Mouse (Mus musculus) stomach, embryonic 16.5 days (tissue): ENCODE data around the gene Ephb6. TPM values are rescaled to one million over a fixed set of nuclear protein-coding genes. Genes with fewer than 3 reads are reported as not detected.

Source experiments
- ATAC-seq: fragments of 200-750 bp; cut with Nextera tagmentation; 2 replicates; pipeline ENCODE4 v1.8.0; 2017; ENCODE audit warnings: moderate number of reproducible peaks, moderate TSS enrichment; ENCODE audit not compliant: insufficient read depth, low FRiP score
- H3K27ac ChIP-seq: fragments of 300-500 bp; sonication (generic); 2 replicates; pipeline ENCODE4 v1.5.1; 2014; ENCODE audit warnings: low read length
- H3K27me3 ChIP-seq: fragments of 300-500 bp; sonication (generic); 2 replicates; pipeline ENCODE4 v1.6.1; 2014; ENCODE audit warnings: low read length, control low read depth, mixed read lengths; ENCODE audit not compliant: control insufficient read depth, insufficient read depth
- H3K36me3 ChIP-seq: fragments of 300-500 bp; sonication (generic); 2 replicates; pipeline ENCODE4 v1.6.1; 2014; ENCODE audit warnings: low read length; ENCODE audit not compliant: control insufficient read depth, insufficient read depth
- H3K4me1 ChIP-seq: fragments of 300-500 bp; sonication (generic); 2 replicates; pipeline ENCODE4 v1.6.1; 2014; ENCODE audit warnings: low read length, control low read depth, mixed read lengths; ENCODE audit not compliant: control insufficient read depth, insufficient read depth
- H3K4me2 ChIP-seq: fragments of 300-500 bp; sonication (generic); 2 replicates; pipeline ENCODE4 v1.6.1; 2014; ENCODE audit warnings: low read depth, low read length, mixed read lengths
- H3K4me3 ChIP-seq: fragments of 300-500 bp; sonication (generic); replicated peaks from 2 replicates; pipeline ENCODE4 v1.5.1; 2014; ENCODE audit warnings: mild to moderate bottlenecking, low read length
- H3K9ac ChIP-seq: fragments of 300-500 bp; sonication (generic); 2 replicates; pipeline ENCODE4 v1.6.1; 2014; ENCODE audit warnings: low read length
- H3K9me3 ChIP-seq: fragments of 300-500 bp; sonication (generic); replicated peaks from 2 replicates; pipeline ENCODE4 v1.6.1; 2016; ENCODE audit warnings: low read length, control low read depth; ENCODE audit not compliant: control insufficient read depth
- WGBS: fragments of 180-500 bp; shearing (Covaris S2); extraction: QIAGEN DNeasy Blood & Tissue Kit; methylation state at CpG from one replicate; pipeline ENCODE4 v1.1.7; 2014; 5-methylcytosine and 5-hydroxymethylcytosine counted together
- polyA plus RNA-seq: library from polyadenylated mRNA; unstranded; fragments of >200 nt; fragmentation: Nextera tagmentation; extraction: Ambion mirVana; gene quantifications from 2 replicates; pipeline ENCODE4 v1.2.1, GENCODE M21; 2015

Ephb6 gene
- polyA plus RNA-seq, 1 experiment from 2014 or later = 11.0 TPM

- no peak overlapping the region for H3K9ac ChIP-seq
- ATAC-seq = no peak
- WGBS = 85% methylated on average over 4 of the region's 4 CpGs
- H3K4me3 ChIP-seq = no peak overlapping the region
- H3K27ac ChIP-seq = no peak overlapping the region
- no peak overlapping the region for H3K4me2 ChIP-seq
- H3K4me1 ChIP-seq = no peaks in the 10 kb centered on the region
- H3K27me3 ChIP-seq = no peaks in the 10 kb centered on the region
- no peaks in the 10 kb centered on the region for H3K36me3 ChIP-seq
- no peaks in the 10 kb centered on the region for H3K9me3 ChIP-seq
Observed at GRCm38 (mm10) chr6:41566965-41567364, 38.3 kb upstream of the Ephb6 start.

- no peak for ATAC-seq
- Histone ChIP-seq H3K4me3 (no peak overlapping the region), H3K27ac (no peak overlapping the region), H3K36me3 (no peaks in the 10 kb centered on the region), H3K9ac (no peak overlapping the region), H3K9me3 (no peaks in the 10 kb centered on the region), H3K4me1 (no peaks in the 10 kb centered on the region), H3K27me3 (no peaks in the 10 kb centered on the region), H3K4me2 (no peak overlapping the region)
- WGBS = 82% methylated on average over 3 of the region's 3 CpGs
Observed at GRCm38 (mm10) chr6:41569078-41569477, 36.2 kb upstream of the Ephb6 start.

DNA sequence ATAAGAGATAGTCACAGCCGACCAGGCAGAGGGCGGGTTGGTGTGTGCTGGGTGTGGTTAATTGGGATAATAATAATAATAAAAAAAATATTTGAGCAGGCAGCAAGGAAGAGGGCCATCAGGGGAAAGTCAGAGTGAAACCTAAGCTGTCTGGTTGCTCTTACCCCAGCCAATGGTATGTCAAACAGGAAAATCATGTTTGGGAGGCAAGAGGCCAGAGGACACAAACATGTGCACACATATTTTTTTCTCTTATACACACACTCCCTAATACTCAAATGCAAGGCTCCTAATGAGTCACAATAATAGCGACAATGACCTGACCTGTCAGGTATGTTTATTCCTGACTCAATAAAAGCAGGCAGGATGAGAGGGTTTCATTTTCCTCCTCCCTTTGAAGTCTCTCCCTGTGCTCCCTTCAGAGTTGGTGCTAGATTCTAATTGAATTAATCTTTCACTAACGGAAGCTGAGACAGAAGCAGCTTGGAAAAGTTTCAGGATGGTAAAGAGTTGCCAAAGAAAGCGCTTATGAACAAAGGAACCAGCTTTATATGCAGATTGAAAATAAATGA lies 28.7 kb upstream of the Ephb6 start:
- Histone ChIP-seq H3K27ac (peak overlapping the region; percentile 81), H3K9ac (no peak overlapping the region), H3K9me3 (no peaks in the 10 kb centered on the region), H3K27me3 (no peaks in the 10 kb centered on the region), H3K4me1 (no peaks in the 10 kb centered on the region), H3K36me3 (no peaks in the 10 kb centered on the region), H3K4me3 (no peak overlapping the region), H3K4me2 (no peak overlapping the region)
- 36% methylated on average over 5 of the region's 5 CpGs for WGBS
- peak; percentile 72 for ATAC-seq

DNA sequence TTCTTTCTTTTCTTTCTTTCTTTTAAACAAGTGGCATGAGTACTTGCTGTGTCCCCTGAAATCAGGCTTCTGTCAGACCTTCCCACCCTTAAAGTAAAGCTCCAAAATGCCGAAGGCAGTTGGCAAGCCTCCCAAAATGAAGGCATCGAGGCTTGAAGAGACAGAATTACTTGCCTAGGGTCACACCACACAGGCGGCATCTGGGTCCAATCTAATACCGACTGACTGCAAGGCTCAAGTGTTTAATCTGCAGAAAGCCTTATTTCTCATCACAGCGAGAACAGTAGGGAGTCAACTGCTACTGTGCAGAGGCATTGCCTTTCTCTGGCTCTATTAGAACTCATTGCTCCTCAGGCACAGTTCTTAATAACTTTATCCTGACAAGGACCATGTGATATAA lies 28.0 kb upstream of the Ephb6 start:
- peak overlapping the region; percentile 21 for H3K27ac ChIP-seq
- H3K9me3 ChIP-seq = no peaks in the 10 kb centered on the region
- H3K36me3 ChIP-seq = no peaks in the 10 kb centered on the region
- WGBS = 56% methylated on average over 5 of the region's 5 CpGs
- H3K9ac ChIP-seq = no peak overlapping the region
- H3K4me3 ChIP-seq = no peak overlapping the region
- no peaks in the 10 kb centered on the region for H3K27me3 ChIP-seq
- ATAC-seq = no peak
- no peak overlapping the region for H3K4me2 ChIP-seq
- H3K4me1 ChIP-seq = no peaks in the 10 kb centered on the region

DNA sequence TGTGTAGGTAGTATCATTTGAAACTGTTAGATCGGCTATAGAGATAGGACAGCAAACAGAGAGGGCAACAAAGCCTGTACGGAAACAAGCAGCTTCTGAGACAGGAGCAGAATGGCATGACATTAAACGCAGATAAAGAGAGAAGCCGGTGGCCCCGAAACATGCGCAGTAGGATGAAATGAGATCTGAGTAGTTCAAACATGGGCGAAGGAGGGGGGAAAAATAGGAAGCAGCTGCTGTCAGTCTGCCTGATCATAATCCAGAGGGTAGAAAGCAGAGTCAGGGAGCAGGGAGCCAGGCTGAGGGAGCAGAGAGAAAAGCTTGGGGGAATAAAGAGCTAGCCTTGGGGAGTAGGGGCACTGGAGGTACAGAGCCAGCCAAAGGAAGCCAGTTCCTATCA lies 24.0 kb upstream of the Ephb6 start:
- Histone ChIP-seq H3K9me3 (no peaks in the 10 kb centered on the region), H3K9ac (no peak overlapping the region), H3K27me3 (no peaks in the 10 kb centered on the region), H3K27ac (no peak overlapping the region), H3K4me3 (no peak overlapping the region), H3K4me1 (no peaks in the 10 kb centered on the region), H3K36me3 (no peaks in the 10 kb centered on the region), H3K4me2 (no peak overlapping the region)
- WGBS = 48% methylated on average over 7 of the region's 7 CpGs
- ATAC-seq = no peak

- no peaks in the 10 kb centered on the region for H3K9me3 ChIP-seq
- WGBS = 89% methylated on average over 1 of the region's 1 CpGs
- no peaks in the 10 kb centered on the region for H3K27me3 ChIP-seq
Observed at GRCm38 (mm10) chr6:41582189-41582588, 23.1 kb upstream of the Ephb6 start.

GRCm38 (mm10) chr6:41604401-41605050 lies 756 bp upstream of the Ephb6 start:
- Histone ChIP-seq H3K27me3 (no peaks in the 10 kb centered on the region), H3K9ac (peak overlapping the region; percentile 86), H3K9me3 (no peaks in the 10 kb centered on the region), H3K27ac (peak overlapping the region; percentile 85), H3K4me3 (peak overlapping the region; percentile 83), H3K36me3 (no peaks in the 10 kb centered on the region), H3K4me1 (0 out of 2 replicates have a peak, but pooled peaks cover 3% of the 10 kb centered on the region), H3K4me2 (peak overlapping the region; percentile 98)
- WGBS = under 1% methylated on average over 23 of the region's 23 CpGs
- peak; percentile 51 for ATAC-seq

More at GRCm38 (mm10) chr6:41582189-41582588, 23.1 kb upstream of the Ephb6 start:
- no peak for ATAC-seq
- H3K36me3 ChIP-seq = no peaks in the 10 kb centered on the region
- H3K4me2 ChIP-seq = no peak overlapping the region
- H3K4me1 ChIP-seq = no peaks in the 10 kb centered on the region
- H3K4me3 ChIP-seq = no peak overlapping the region
- no peak overlapping the region for H3K9ac ChIP-seq
- H3K27ac ChIP-seq = no peak overlapping the region

GRCm38 (mm10) chr6:41605794-41606104 lies 467 bp downstream of the Ephb6 start:
- under 1% methylated on average over 7 of the region's 7 CpGs for WGBS

DNA sequence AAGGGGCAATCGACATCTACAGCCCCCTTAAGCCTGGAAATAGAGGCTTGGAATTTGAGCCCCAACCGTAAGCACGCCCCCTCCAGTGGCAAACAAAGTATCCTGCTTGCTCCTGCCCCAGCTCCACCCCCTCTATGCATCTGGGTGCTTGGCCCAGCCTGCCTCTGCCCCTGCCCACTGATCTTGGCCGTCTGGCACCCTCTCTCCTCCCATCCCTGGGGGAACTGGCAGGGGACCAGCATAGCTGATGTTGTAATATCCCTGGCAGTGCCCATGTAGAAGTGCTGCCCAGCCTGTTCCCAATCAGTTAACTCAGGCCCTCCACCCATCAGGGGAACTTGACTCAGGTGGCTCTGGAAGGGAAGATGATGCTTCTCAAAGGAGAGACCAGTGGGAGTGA lies 932 bp downstream of the Ephb6 start:
- no peak for ATAC-seq
- peak overlapping the region; percentile 98 for H3K4me2 ChIP-seq
- 21% methylated on average over 4 of the region's 4 CpGs for WGBS
- H3K9ac ChIP-seq = no peak overlapping the region
- H3K27ac ChIP-seq = no peak overlapping the region
- no peaks in the 10 kb centered on the region for H3K36me3 ChIP-seq
- 0 out of 2 replicates have a peak, but pooled peaks cover 3% of the 10 kb centered on the region for H3K4me1 ChIP-seq
- no peaks in the 10 kb centered on the region for H3K27me3 ChIP-seq
- peak overlapping the region; percentile 83 for H3K4me3 ChIP-seq
- H3K9me3 ChIP-seq = no peaks in the 10 kb centered on the region

More at GRCm38 (mm10) chr6:41605794-41606104, 467 bp downstream of the Ephb6 start:
- no peaks in the 10 kb centered on the region for H3K27me3 ChIP-seq
- peak overlapping the region; percentile 86 for H3K9ac ChIP-seq
- H3K36me3 ChIP-seq = no peaks in the 10 kb centered on the region
- H3K9me3 ChIP-seq = no peaks in the 10 kb centered on the region
- ATAC-seq = no peak; the same call in 1 of the 2 replicates
- 0 out of 2 replicates have a peak, but pooled peaks cover 3% of the 10 kb centered on the region for H3K4me1 ChIP-seq
- H3K4me3 ChIP-seq = peak overlapping the region; percentile 83
- peak overlapping the region; percentile 85 for H3K27ac ChIP-seq
- peak overlapping the region; percentile 98 for H3K4me2 ChIP-seq
